Mouse (Mus musculus) adrenal gland, postnatal 25 days (tissue): ENCODE data around the gene Zfp148. TPM values are rescaled to one million over a fixed set of nuclear protein-coding genes. Genes with fewer than 3 reads are reported as not detected.

Experiments
- DNase-seq: peaks from one replicate; pipeline ENCODE4 v3.0.0; 2021; ENCODE audit warnings: mixed read lengths
- long read RNA-seq: library from polyadenylated mRNA; stranded (forward); transcript quantifications from one replicate; pipeline ENCODE4 v2.0.0, GENCODE M21; 2021
- total RNA-seq: library from RNA; stranded (reverse); gene quantifications from 2 replicates; pipeline ENCODE4 v1.2.3, GENCODE M21; 2021

Gene Zfp148
- 62.4 and 67.5 TPM in 2 replicates for total RNA-seq
- long read RNA-seq, full-length matches to known transcripts: 19 of 37 reads
- long read RNA-seq, partial matches to known transcripts: 5 of 37 reads
- long read RNA-seq, other reads (novel, unspliced or antisense): 13 of 37 reads

DNA sequence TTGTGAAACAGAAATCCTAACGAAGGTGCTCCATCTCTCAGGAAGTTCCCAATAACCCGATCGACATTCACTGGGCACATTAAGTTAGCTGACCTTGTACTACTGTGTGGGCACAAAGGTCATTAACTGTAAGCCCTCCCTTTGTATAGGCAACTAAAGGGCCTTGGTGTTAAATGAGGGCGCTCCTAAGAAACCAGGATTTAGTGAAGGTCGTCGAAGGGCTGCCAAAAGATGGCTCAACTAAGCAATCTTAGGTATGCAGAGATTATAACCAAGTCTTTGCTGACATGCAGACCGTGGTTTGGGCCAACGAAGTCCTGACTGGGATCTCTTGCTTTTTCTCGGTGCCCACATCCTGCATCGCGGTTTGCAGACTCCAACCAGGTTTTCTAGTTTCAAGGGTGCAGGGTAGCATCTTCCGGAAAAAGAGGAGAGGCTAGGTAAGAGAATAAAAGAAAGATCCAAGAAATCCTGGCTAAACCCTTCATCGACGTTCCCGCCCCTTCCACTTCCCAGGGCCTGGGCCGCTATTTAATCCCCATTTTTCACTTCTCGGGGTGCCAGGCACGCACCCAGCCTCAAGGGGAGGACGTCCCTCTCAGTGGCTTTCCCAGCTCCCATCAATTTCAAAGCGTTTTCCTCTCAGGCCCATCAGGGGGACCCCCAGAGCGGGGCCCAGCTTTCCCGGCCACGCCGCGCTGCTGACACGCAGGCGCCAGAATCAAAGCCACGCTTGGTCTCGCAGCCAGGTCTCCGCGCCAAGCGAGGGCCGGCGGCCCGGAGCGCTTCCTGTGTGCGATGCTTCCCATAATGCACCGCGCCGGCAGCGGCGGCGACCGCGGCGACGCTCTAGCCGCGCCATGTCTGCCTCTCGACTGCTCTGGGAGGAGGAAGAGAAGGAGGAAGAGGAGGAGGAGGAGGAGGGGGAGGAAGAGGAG, at the start of gene Zfp148:
Zfp148 (plus strand) TSS at position 893 of the 938 bp plus-strand sequence.
- peak; percentile 92 for DNase-seq

DNA sequence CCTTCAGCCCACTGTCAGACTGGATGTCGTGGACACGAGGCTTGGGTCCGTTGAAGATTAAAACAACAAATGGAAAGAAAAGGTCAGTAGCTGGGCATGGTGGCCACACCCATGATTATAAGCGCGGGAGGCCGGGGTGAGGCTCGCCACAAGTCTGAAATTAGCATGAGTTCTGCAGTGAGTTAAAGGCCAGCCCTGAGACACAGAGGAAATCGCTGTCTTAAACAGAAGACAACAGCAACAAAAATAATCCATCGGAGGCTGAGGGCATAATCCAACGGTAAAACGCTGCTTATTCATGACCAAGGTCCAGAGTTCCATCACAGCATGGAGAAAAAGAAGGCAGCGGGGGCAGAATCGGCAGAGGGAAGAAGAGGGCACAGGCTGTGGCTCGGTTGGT, 47.6 kb upstream of the Zfp148 start:
- no peak for DNase-seq

DNA sequence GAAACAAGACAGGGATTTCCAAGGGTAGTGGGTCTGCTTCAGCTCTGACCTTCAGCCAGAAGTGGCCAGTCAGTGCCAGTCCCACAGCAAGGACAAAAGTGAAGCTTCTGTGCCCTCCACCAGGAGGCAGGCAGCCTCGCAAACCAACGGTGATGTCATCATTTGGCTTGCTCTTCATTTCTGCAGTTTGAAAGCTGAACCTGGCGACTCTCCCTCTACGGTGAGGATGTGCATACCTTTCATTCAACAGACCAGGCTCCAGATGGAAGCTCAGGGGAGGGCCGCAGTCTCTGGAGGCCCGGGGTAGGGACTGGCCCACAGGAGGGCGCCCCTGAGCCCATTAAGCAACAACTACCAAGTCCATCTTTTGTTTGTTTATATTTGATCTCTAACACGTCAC, 43.5 kb upstream of the Zfp148 start:
- peak; percentile 67 for DNase-seq

DNA sequence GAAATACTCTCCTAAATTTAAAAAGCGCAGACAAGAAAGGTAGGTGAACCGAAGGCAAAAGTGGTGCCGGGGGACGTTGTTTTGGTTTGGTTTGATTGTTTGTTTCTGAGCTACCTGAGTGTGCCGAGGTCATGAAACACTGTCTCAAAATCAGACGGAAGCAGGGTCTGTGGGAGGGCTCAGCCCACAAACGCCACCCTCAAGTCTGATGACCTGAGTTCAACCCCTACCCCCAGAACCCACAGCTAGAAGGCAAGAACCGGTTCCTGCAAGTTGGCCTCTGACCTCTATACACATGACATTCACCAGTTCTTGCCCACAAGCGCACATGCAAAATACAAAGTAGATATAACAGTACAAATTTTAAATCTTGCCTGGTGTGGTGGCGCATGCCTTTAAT, 43.0 kb upstream of the Zfp148 start:
- no peak for DNase-seq

DNA sequence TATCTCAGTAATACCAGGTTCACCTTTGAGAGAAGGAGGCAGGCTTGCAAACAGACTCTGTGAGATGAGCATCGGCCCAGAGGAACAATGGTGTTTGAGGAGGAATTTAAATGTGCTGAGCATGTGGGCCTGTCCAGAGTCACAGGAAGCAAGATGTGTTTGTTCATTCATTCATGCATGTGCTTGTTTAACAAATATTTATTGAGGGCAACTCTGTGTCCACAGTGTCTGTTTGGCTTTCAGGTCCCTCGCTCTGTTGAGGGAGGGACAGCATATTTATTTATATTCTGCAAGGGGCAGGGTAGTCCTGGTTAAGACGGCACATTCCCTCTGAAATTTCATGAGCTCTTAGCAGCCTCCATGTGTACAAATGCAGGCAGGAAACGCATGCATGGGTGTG, 42.1 kb upstream of the Zfp148 start:
- DNase-seq: no peak

DNA sequence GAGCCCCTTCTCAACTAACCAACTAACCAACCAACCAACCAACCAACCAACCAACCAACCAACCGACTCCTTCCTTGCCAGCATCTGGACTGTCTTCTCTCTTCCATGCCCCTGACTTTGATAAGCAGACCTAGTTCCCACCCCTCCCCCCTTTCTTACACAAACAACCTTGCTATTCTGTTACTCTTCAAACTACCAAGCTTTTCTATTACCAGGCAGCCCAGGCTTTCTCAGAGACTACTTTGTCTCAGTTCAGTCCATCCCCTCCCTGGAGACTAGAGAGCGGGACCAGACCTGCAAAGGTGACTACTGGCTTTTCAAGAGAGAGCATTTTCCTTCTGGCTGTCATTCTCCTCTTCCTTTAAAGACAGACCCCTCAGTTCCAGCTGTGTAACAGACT, 41.2 kb upstream of the Zfp148 start:
- DNase-seq: no peak

DNA sequence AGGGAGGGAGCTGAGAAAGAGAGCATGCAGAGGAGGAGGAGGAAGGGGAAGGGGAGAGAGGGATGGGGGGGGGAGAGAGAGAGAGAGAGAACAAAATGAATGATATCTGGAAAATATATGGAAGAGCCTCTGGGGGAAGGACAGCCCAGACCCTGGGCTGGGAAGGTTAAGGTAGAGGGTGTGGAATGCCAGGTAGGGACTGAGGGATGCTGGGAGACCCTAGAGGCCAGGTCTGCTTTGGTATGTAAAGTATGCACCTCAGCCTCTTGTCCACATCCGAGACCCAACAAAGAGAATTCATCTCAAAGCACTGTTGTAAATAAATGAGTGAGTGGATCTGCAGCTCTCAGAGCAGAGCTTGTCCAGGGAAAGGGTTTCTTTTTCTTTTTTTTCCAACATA, 38.3 kb upstream of the Zfp148 start:
- DNase-seq: no peak

DNA sequence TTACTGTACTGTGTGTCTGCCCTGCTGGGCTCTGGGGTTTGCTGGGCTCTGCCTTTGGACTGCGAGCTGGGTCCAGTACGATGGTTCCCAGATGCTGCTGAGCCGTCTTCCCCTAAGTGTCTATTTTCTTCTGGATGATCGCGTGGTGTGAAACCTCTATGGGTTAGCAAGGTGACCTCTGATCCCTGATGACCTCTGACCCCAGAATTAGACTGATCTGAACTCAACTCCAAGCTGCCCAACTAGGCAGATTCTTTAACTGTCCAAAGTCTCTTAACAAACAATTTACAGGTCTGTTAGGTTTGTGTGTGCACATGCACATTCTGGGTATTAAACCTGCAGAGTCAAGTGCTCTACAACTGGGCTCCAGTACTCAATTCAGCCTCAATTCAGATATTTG, 37.5 kb upstream of the Zfp148 start:
- no peak for DNase-seq

DNA sequence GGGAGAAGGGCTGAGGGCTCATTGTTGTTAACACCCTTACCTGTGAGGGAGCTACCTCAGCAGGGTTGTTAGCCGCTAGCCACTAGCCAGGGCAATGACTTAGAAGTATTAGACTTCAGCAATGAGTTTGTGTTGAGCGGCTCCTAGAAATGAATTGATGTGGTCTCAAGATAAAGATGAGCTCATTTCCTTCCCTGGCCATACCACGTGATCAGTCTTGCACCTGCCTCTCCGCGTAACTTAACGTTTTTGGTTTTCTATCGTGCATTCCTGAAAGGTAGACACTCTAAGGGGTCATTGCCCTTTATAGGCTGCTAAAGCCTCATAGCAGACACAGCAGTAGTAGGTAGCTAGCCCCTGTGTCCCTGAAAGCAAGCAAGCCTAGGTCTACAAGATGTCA, 37.0 kb upstream of the Zfp148 start:
- no peak for DNase-seq

DNA sequence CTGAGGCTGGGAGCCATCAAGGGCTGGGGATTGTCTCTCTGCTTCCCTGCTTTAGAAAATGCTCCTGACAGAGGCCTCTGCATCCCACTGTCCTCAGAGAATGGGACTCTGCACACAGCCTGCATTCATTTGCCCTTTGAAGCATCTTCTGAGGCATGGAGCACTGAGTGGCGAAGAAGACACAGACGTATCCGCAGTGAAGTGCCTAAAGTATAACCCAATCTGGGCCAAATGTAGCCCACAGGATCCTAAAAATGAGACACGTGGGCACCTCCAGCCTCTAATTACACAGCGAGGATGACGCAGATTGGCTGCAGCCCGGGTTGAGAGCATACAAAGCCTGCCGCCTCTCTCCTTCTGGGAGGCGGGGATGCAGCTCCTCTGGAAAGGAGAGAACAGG, 36.3 kb upstream of the Zfp148 start:
- peak; percentile 13 for DNase-seq

DNA sequence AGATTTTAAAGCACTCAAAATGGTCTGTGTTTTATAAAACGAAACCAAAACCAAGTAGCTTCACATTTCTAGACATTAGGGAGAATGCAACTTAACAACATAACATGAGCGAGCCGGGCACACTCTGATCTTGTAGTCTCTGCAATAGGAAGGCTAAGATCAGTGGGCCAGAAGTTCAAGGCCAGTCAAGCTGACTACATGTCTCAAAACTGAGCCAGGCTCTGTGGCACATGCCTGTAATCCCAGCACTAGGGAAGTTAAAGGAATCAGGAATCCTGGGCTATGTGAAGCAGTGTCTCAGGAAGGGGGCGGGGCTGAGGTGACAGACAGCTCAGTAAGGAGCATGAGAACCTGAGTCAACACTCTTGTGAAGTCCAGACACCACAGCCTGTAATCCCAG, 35.8 kb upstream of the Zfp148 start:
- peak; percentile 47 for DNase-seq

DNA sequence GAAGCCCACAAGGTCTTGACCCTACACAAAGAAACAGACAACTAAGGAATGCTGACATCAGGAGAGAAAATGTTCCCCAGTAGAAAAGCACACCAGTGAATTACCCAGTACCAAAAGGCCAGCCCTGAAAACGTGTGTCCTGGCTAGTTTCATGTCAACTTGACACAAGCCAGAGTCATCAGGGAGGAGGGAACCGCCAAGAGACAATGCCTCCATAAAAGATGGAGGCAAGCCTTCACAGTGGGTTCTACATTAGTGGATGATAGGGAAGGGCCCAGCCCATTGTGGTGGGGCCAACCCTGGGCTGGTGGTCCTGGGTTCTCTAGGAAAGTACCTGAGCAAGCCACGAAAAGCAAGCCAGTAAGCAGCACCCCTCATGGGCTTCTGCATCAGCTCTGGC, 34.3 kb upstream of the Zfp148 start:
- DNase-seq: no peak

DNA sequence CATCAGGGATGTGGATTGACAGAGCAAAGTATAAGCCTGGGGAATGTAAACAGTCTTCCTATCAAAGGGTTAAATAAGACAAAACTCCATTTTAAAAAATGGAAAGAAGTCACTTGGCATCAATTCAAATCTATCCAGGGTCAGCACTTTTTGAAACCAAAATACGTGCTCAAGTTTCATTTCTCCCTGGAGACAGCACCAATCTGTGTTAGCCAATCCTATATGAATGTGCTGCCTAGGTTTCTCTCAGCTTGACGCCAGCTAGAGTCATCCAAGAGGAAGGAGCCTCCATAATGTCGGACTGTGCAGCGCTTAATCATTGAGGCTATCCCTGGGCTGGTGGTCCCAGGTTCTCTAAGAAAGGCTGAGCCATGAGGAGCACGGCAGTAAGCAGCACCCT, 33.5 kb upstream of the Zfp148 start:
- no peak for DNase-seq

DNA sequence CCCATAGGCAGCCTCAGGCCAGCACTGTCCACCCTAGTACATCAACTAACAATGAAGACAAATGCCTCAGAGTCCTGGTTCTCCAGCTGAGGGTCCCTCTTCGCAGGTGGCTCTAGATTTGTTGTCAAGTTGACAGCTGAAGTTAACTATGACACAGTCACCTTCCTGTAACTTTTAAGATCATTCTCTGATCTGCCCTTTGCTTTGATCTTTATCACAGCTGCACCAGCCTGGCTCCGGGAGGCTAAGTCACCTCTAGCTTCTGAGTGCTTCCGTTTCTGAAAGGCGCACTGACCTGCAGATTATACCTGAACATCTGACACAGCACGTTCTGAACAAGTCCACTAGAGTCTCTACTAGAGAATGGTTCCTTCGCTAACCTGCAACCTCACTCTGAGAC, 22.8 kb upstream of the Zfp148 start:
- no peak for DNase-seq

DNA sequence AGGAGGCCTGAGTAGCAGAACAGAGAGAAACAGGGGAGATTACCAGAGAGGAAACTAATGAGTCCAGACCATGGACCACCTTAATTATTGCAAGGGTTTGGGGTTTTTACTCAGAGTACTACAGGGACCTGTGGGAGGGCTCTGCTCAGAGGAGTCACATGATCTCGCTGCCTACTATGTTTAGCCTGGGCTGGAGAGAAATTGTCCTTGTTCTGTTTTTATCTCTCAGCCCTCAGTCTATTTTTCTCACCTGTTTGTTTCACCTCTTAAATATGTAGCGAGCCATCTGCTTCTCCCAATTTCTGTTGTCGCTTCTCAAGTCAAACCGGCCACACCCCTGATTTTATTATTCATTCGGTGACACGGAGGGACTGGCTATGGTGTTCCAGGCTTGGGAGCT, 14.9 kb upstream of the Zfp148 start:
- no peak for DNase-seq

DNA sequence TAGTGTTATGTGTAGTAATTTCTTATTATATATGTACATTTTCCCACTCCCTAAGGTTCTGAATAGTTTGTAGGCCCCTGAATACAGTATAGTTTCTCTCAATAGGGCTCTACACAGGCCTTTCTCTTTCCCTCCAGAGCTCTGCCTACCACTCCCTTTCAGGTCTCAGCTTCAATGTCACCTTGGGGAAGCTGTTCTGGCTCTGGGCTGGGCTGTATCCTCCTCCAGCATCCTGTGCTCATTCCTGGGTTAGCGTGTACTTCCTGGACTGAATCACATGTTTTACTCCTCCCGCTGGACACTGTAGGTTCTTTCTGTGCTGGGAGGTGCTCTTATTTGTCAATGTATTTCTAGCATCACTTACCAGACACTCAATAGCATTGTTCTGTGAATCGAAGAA, 12.0 kb upstream of the Zfp148 start:
- DNase-seq: no peak

DNA sequence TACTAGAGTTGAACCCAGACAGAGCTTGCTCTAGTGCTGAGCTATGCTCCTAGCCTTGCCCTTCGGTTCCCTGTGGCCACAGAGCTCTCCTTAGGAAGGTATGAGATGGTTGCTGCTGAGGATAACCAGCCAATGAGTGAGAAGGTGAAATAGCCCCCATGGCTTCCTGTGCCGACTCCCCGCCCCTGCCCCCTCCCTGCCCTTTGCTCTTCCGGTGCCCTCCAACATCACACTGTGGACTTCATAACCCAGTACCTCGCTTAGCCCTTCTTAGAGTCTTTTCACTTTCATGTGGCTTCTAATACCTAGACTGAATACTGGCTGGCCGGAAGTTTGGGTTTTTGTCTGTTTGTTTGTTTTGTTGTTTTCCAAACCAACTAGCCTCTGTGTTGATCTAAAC, 9.8 kb upstream of the Zfp148 start:
- DNase-seq: no peak

DNA sequence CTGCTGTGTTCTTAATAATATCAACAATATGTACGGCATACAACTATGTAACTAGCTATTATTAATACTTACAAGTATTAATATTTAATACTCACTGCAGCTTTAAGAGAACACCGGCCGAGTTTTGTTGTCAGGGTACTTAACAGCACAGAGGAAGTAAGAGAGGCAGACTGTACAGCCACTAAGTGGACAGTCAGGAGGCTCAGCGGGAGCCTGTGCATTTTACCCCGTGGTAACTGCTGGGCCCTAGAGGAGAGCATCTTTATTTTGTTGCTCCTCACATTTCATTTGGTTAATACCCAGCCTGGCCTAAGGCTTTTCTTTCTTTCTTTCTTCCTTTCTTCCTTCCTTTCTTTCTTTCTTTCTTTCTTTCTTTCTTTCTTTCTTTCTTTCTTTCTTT, 8.0 kb upstream of the Zfp148 start:
- no peak for DNase-seq

DNA sequence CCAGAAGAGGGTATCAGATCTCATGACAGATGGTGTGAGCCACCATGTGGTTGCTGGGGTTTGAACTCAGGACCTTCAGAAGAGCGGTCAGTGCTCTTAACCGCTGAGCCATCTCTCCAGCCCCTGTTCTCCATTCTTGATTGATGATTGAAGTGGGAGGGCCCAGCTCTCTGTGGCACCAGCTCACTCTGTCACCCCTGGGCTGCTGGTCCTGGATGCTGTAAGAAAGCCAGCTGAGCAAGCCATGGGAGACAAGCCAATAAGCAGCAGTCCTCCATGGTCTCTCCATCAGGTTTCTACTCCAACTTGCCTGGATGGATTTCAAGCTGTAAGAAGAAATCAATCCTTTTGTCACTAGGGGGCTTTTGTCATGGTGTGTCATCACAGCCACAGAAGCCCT, 7.3 kb upstream of the Zfp148 start:
- no peak for DNase-seq

DNA sequence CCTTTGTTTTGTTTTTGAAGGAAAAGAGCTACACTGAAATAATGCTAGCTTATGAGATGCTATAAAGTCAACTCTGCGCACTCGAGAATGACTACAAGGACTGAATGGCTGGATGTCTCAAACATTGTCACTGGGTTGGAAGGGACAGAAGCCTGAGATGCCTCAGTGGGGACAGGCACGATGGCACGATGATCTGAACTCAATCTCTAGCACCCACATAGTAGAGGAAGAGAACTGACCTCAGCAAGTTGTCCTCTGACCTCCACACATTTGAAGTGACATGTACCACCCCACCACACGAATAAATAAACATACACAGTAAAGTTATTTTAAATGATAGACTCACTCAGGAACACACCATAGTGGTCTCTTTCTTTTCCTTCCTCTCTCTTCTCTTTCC, 4.4 kb upstream of the Zfp148 start:
- no peak for DNase-seq

DNA sequence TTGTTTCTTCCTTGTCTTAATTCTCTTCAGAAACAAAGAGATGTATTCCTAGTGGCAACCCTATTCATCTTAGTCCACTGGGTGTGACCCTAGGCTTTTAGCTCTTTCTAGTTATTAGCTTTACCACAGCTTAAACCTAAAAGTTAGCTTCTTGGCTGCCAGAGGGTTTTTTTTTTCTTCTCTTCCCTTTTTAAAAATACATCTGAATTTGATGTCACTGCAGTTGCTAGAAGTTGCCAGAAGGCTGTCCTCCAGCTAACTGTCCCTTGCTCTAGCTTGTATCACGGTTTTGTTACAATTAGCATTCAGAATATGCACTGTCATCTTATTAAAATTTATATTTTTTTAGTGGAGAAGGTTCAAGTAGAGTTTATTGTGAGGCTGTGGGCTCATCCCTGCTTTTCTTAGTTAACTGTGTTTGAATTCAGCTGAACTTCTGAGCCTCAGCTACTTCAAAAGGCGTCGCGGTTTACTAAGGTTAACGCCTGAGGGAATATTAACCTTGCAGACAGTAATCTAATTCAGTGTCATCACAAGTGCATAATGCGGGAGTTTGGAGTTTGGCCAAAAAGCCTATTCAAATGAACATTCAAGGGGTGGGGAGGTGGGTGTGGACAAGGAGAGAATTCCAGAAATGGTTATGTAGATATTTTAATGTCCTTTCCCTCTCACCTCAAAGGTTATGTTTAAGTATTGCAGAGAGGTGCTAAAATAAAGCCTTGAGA, 1.3 kb upstream of the Zfp148 start:
- no peak for DNase-seq

DNA sequence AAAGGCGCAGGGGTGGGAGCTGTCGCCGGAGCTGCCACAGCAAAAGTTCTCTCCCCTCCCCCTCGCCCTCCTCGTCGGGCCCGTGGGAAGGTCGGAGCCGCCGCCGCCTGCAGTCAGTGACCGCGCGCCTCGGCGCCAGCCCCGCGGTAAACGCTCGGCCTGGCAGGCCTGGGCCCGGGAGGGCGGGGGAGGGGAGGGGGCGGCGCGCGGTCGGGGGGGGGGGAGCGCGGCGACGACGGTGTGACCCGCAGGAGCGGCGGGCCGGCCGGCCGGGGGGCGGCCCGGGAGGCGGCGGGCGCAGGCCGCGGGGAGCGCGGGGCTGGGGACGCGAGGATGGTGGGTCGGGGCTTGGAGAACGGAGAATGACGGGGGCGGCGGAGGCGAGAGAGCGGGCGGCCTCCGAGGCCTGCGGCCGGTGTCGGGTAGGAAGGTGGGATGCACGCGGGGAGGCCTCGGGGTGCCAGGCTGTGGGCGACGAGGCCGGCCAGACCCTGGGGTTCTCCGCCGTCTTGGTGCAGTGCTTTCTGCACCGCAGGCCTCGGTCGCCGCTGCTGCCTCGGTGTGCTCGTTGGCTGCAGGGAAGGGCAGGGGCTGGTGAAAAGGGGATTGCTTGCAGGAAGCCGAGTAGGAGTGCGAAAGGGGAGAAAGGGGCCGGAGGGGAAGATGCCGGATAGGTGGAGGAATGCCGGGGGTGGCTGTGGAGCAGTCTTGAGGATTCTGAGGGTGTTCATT, 412 bp downstream of the Zfp148 start:
- DNase-seq: peak; percentile 42
